Mouse (Mus musculus) C2C12 (cell line): ENCODE measurements around the gene Tenm2. TPM values are rescaled to one million over a fixed set of nuclear protein-coding genes. Genes with fewer than 3 reads are reported as not detected.

Experiments used
- H3K27me3 ChIP-seq: one replicate; pipeline ENCODE4 v1.6.1; 2011; ENCODE audit not compliant: control insufficient read depth, insufficient read depth, insufficient read length
- H3K36me3 ChIP-seq: one replicate; pipeline ENCODE4 v1.6.1; 2011; ENCODE audit not compliant: control insufficient read depth, insufficient read depth
- H3K4me3 ChIP-seq: one replicate; pipeline ENCODE4 v1.5.1; 2011; ENCODE audit warnings: mild to moderate bottlenecking, control low read depth; ENCODE audit not compliant: poor library complexity, insufficient read depth, severe bottlenecking
- H3K79me2 ChIP-seq: one replicate; pipeline ENCODE4 v1.6.1; 2011; ENCODE audit not compliant: control insufficient read depth, insufficient read depth
- H3K79me3 ChIP-seq: one replicate; pipeline ENCODE4 v1.6.1; 2011; ENCODE audit warnings: low read depth, control low read depth
- H3ac ChIP-seq: one replicate; pipeline ENCODE3; 2011; ENCODE audit warnings: low read depth; ENCODE audit not compliant: control insufficient read depth, insufficient read length
- CEBPB ChIP-seq: IDR thresholded peaks from one replicate; pipeline ENCODE4 v1.6.1; 2011; ENCODE audit warnings: low read depth, mild to moderate bottlenecking, control low read depth, moderate library complexity
- CTCF ChIP-seq: IDR thresholded peaks from one replicate; pipeline ENCODE4 v1.5.1; 2011; ENCODE audit not compliant: control insufficient read depth, insufficient read depth, insufficient read length
- FOSL1 ChIP-seq: IDR thresholded peaks from one replicate; pipeline ENCODE4 v1.8.0; 2011; ENCODE audit warnings: mild to moderate bottlenecking, low read length; ENCODE audit not compliant: poor library complexity, insufficient read depth, severe bottlenecking
- MAX ChIP-seq: IDR thresholded peaks from one replicate; pipeline ENCODE4 v1.6.1; 2011; ENCODE audit warnings: mild to moderate bottlenecking, control low read depth
- MYOD1 ChIP-seq: IDR thresholded peaks from one replicate; pipeline ENCODE4 v1.6.1; 2011; ENCODE audit warnings: low read depth; ENCODE audit not compliant: control insufficient read depth, insufficient read length
- MYOG ChIP-seq: IDR thresholded peaks from one replicate; pipeline ENCODE4 v1.6.1; 2011; ENCODE audit not compliant: control insufficient read depth, insufficient read length; ENCODE audit errors: extremely low read depth
- USF1 ChIP-seq: IDR thresholded peaks from one replicate; pipeline ENCODE4 v1.6.1; 2011; ENCODE audit warnings: low read depth, mild to moderate bottlenecking, control low read depth, moderate library complexity
- polyA plus RNA-seq: library from polyadenylated mRNA; unstranded; fragments of >200 nt; fragmentation: generic; extraction: Trizol; gene quantifications from one replicate; pipeline ENCODE4 v1.2.1, GENCODE M21; 2012; ENCODE audit warnings: missing spikeins

Tenm2 gene
- polyA plus RNA-seq, 1 experiment, result not detected

DNA sequence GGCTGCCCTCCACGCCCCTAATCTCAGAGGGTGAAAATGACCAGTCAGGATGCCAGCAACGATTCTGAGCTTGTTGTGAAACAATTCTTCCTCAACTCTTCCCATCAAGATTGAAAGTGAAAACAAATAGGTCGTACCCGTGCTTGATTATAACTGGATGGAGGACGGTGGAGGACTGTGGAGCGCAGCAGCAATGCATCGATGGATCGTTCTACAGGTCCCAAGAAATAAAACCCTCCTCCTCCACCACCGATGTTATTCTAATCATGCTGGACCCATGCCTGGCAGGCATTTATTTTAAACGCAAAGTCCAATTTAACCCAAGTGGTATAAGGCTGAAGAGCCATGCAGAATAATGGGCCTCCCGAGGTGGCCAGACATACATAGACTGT is 991.3 kb downstream of the Tenm2 start:
- Histone ChIP-seq H3K27me3 (no peaks in the 10 kb centered on the region), H3K79me2 (no peaks in the 10 kb centered on the region), H3ac (no peak overlapping the region), H3K79me3 (no peaks in the 10 kb centered on the region), H3K36me3 (no peaks in the 10 kb centered on the region), H3K4me3 (no peak overlapping the region)
- TF ChIP-seq MAX, result no peak
- no peak for TF ChIP-seq USF1
- no peak for TF ChIP-seq CTCF
- no peak for TF ChIP-seq CEBPB
- no peak for TF ChIP-seq MYOD1
- TF ChIP-seq FOSL1, result no peak
- TF ChIP-seq MYOG, result no peak

DNA sequence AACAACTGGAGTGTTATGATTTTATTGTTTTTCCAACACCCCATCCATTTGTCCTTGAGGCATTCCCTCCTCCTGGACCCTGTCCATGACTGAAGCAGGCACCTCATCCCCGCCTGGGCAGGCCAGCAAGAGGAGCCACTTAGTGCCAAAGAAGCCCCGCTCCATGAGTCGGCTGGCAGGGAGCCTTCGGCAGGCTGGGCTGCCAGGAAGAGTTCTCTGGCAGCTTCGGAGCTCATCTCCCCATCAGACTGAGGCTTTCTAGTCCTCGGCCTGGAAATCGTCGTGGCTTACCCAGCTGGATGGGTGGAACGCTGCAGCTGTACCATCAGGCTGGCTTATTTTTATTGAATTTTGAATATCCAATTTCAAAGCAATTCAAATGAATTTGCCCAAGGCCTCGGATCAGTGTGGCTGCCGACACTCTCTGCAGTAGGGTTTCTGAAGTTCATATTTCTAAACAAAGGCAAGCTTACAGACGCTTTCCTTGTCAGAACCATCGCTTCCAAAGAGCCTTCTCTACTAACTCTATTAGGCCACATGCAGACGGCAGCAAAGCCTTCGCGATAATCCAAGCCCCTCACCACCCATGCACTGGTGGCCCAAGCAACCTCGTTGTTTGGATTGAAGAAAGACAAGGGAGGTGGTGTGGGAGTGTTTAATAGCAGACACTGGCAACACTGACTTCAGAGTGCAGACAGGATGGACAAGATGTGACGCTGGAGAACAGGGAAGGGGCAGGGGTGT is 991.8 kb downstream of the Tenm2 start:
- Histone ChIP-seq H3K36me3 (no peaks in the 10 kb centered on the region), H3K79me3 (no peaks in the 10 kb centered on the region), H3K27me3 (no peaks in the 10 kb centered on the region), H3K79me2 (no peaks in the 10 kb centered on the region), H3K4me3 (no peak overlapping the region), H3ac (no peak overlapping the region)
- TF ChIP-seq MAX, result no peak
- TF ChIP-seq CTCF, result no peak
- TF ChIP-seq CEBPB, result no peak
- no peak for TF ChIP-seq FOSL1
- no peak for TF ChIP-seq MYOG
- TF ChIP-seq USF1, result no peak
- TF ChIP-seq MYOD1, result no peak

DNA sequence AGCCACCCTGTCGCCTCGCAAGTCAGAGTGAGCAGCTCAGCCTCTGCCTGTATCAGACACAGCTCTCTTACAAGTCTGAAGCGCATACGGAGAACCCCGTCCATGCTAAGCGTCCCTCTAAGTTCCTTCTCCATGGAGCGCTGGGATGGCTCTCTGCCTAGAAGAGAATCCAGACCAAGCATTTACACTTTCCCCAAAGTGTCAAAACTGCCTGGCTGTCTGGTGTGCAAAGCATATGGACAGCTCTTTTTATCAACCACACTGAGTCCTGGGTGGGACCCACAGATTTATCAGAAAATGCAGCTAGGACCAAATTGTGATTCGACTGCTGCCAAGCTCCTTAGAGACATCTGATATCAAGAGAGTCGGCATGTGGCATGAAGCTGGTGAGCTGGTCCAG is 996.9 kb downstream of the Tenm2 start:
- Histone ChIP-seq H3K27me3 (no peaks in the 10 kb centered on the region), H3K36me3 (no peaks in the 10 kb centered on the region), H3K79me3 (no peaks in the 10 kb centered on the region), H3K4me3 (no peak overlapping the region), H3ac (no peak overlapping the region), H3K79me2 (no peaks in the 10 kb centered on the region)
- TF ChIP-seq MYOD1, result no peak
- no peak for TF ChIP-seq CTCF
- no peak for TF ChIP-seq USF1
- TF ChIP-seq MAX, result no peak

DNA sequence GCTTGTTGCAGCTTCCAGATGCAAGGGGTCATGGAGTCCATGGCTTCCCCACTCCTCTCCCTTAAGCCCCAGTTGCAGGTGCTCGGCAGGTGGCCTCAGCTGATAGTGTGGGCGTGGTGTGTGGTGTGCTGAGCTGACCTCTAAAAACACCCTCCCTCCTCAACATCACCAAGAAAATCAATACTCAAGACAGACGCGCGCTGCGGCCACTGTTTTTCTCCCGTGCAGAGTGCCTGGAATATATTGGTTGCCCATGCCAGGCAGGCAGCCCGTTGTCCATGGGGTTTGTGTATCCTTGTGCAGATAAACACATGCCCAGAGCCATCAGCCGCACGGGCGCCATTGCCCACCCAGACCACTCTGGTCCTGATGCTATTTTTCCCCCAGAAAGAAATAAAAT is 1007.1 kb downstream of the Tenm2 start:
- Histone ChIP-seq H3K79me2 (no peaks in the 10 kb centered on the region), H3K79me3 (no peaks in the 10 kb centered on the region), H3ac (no peak overlapping the region), H3K4me3 (no peak overlapping the region), H3K27me3 (no peaks in the 10 kb centered on the region), H3K36me3 (no peaks in the 10 kb centered on the region)
- TF ChIP-seq CEBPB (no peak), MYOD1 (no peak)

DNA sequence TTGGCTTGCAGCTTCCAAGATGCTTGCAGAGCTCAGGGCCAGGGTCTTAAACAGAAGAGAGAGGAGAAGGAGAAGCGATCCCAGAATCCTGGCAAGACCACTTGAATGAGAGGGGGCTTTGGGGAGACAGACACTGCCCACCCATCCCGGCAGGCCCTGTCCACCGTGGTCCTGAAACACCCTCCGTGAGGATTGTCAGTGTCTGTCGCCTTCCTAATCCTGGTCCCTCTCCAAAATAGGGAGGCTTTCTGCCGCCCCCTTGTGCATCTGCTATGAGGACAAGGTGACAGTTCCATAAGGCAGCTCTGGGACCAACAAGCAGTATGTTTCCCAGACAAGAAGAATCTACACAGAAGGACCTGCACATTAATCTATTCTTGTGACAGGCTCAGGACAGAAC is 1007.6 kb downstream of the Tenm2 start:
- Histone ChIP-seq H3K4me3 (no peak overlapping the region), H3K79me3 (no peaks in the 10 kb centered on the region), H3K27me3 (no peaks in the 10 kb centered on the region), H3K79me2 (no peaks in the 10 kb centered on the region), H3K36me3 (no peaks in the 10 kb centered on the region), H3ac (no peak overlapping the region)
- TF ChIP-seq USF1, result no peak
- no peak for TF ChIP-seq MAX
- TF ChIP-seq MYOD1, result no peak

DNA sequence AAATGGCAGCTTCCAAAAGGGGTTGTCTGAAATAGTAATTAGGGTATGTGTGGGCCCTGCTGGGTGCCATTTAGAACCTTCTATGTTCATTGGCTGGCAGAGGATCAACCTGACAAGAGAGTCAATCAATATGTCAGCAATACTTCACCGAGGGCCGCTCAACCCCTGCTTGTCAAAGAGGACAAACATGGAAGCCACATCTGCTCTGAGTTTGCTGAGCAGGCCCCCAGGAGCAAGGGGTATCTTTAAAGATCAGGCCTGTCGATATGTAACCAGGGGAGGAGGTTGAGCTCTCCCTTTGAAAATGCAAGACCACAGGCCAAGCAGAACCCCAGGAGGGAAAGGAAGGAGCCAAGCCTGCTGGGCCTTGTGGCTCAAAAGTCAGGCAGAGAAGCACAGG is 1009.7 kb downstream of the Tenm2 start:
- H3K79me2 ChIP-seq, result no peaks in the 10 kb centered on the region
- no peaks in the 10 kb centered on the region for H3K36me3 ChIP-seq
- no peaks in the 10 kb centered on the region for H3K79me3 ChIP-seq
- TF ChIP-seq FOSL1 (no peak), CEBPB (no peak), MYOG (no peak), MAX (no peak), MYOD1 (no peak), CTCF (no peak), USF1 (no peak)
- no peak overlapping the region for H3K4me3 ChIP-seq
- H3K27me3 ChIP-seq, result no peaks in the 10 kb centered on the region
- H3ac ChIP-seq, result no peak overlapping the region
